Mouse (Mus musculus) ovary, postnatal 14 days (tissue): Measurements from ENCODE around the gene Tlx2.

ENCODE experiments used
- DNase-seq: peaks from one replicate; pipeline ENCODE4 v3.0.0; 2022; ENCODE audit warnings: low spot score

Tlx2 gene

GRCm38 (mm10) chr6:83092416-83093127, 22.5 kb upstream of the Tlx2 start:
- no peak for DNase-seq

- no peak for DNase-seq
Measured at GRCm38 (mm10) chr6:83087926-83088260, 17.8 kb upstream of the Tlx2 start.

GRCm38 (mm10) chr6:83087205-83087925, 17.3 kb upstream of the Tlx2 start:
- no peak for DNase-seq

- DNase-seq: no peak
Measured at GRCm38 (mm10) chr6:83086121-83087035, 16.3 kb upstream of the Tlx2 start, which contains the start of gene Lbx2. Gene Lbx2 (plus strand): TSS chr6:83086367.

- no peak for DNase-seq
Measured at GRCm38 (mm10) chr6:83084477-83084876, 14.4 kb upstream of the Tlx2 start.

GRCm38 (mm10) chr6:83083497-83083896, 13.4 kb upstream of the Tlx2 start:
- DNase-seq: no peak

- DNase-seq: no peak
Measured at GRCm38 (mm10) chr6:83080210-83080609, 10.1 kb upstream of the Tlx2 start.

- peak; percentile 99 for DNase-seq
Measured at GRCm38 (mm10) chr6:83078324-83078858, 8.3 kb upstream of the Tlx2 start.

- DNase-seq: no peak
Measured at GRCm38 (mm10) chr6:83077630-83078323, 7.7 kb upstream of the Tlx2 start, which contains the start of gene Pcgf1. Gene Pcgf1 (plus strand): TSS chr6:83077869.

- no peak for DNase-seq
Measured at GRCm38 (mm10) chr6:83074979-83075378, 4.9 kb upstream of the Tlx2 start.

GRCm38 (mm10) chr6:83071220-83071619, 1.1 kb upstream of the Tlx2 start:
- no peak for DNase-seq

- no peak for DNase-seq
Measured at GRCm38 (mm10) chr6:83070311-83071219, 472 bp upstream of the Tlx2 start.

GRCm38 (mm10) chr6:83069488-83070246, 426 bp downstream of the Tlx2 start:
- DNase-seq: no peak

GRCm38 (mm10) chr6:83068706-83069487, 1.2 kb downstream of the Tlx2 start:
- no peak for DNase-seq

GRCm38 (mm10) chr6:83068221-83068620, 1.9 kb downstream of the Tlx2 start:
- no peak for DNase-seq

- DNase-seq: no peak
Measured at GRCm38 (mm10) chr6:83066441-83066840, 3.7 kb downstream of the Tlx2 start.

- no peak for DNase-seq
Measured at GRCm38 (mm10) chr6:83065995-83066394, 4.1 kb downstream of the Tlx2 start.

- no peak for DNase-seq
Measured at GRCm38 (mm10) chr6:83058725-83059124, 11.4 kb downstream of the Tlx2 start.

GRCm38 (mm10) chr6:83057790-83058189, 12.3 kb downstream of the Tlx2 start, which contains the start of gene Dqx1:
Gene Dqx1 (plus strand): TSS chr6:83057844.
- no peak for DNase-seq
